Mouse (Mus musculus) cortical plate, adult 2 months (tissue): ENCODE data around the gene Pex14.

ENCODE experiments used
- CTCF ChIP-seq: fragments of 200-500 bp; IDR thresholded peaks from 2 replicates; pipeline ENCODE4 v1.5.1; 2011; ENCODE audit warnings: mild to moderate bottlenecking, control low read depth, low read length; ENCODE audit not compliant: insufficient read depth; ENCODE audit errors: extremely low read depth
- POLR2A ChIP-seq: fragments of 200-500 bp; IDR thresholded peaks from 2 replicates; pipeline ENCODE4 v1.6.1; 2011; ENCODE audit warnings: mild to moderate bottlenecking, low read length, control low read depth; ENCODE audit not compliant: insufficient read depth; ENCODE audit errors: extremely low read depth

GRCm38 (mm10) chr4:149002441-149003093 is 97.1 kb downstream of the Pex14 start:
- TF ChIP-seq CTCF (no peak), POLR2A (no peak)
